In the genomic region with DNA sequence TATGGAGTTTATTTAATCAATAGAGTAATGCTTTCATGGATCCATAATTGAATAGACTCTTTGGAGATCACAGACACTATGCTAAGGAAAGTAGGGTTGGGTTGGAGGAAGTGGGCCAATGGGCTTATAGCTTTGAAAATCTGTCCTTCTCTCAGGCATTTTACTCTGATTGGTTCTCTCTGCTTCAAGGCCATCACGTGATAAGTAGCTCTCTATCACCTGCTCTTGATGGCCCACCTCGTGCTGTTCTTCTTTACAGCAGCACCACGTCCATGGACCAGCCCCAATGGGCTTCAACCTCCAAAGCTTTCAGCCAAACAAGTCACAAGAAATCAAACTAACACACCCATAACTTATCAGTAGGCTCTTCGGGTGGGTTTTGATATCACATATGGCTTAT, we compare ENCODE assay signal across 22 mouse cellular contexts. TPM values are rescaled to one million over a fixed set of nuclear protein-coding genes. Genes with fewer than 3 reads are reported as not detected.
"Had no signal": no experiment of that assay in that cellular context is flagged by ENCODE, and none has a peak within 500 bp of the region (broad histone marks: within the 10 kb centered on the region; RNA-seq: fewer than 3 reads in every experiment).

No protein-coding gene starts in this region.

- H3K9ac ChIP-seq: neural tube, embryonic 13.5 days; neural tube, embryonic 15.5 days; stomach, embryonic 15.5 days had no signal

- H3K4me2 ChIP-seq: neural tube, embryonic 13.5 days; neural tube, embryonic 15.5 days; stomach, embryonic 15.5 days had no signal

- H3K4me3 ChIP-seq: neural tube, embryonic 13.5 days; neural tube, embryonic 15.5 days; stomach, embryonic 15.5 days had no signal

- H3K27ac ChIP-seq: neural tube, embryonic 13.5 days; neural tube, embryonic 15.5 days; stomach, embryonic 15.5 days; stomach, postnatal 0 days had no signal

- H3K9me3 ChIP-seq: neural tube, embryonic 13.5 days; neural tube, embryonic 15.5 days; stomach, embryonic 15.5 days had no signal

- H3K27me3 ChIP-seq: neural tube, embryonic 13.5 days; neural tube, embryonic 15.5 days; stomach, embryonic 15.5 days had no signal

- H3K36me3 ChIP-seq: neural tube, embryonic 13.5 days; neural tube, embryonic 15.5 days; stomach, embryonic 15.5 days had no signal

- H3K4me1 ChIP-seq: neural tube, embryonic 13.5 days; neural tube, embryonic 15.5 days; stomach, embryonic 15.5 days had no signal

- DNase-seq: retina, postnatal 1 day; right cerebral cortex, adult 18-20 months; right cerebral cortex, postnatal 14 days; right cerebral cortex, postnatal 25 days; right cerebral cortex, postnatal 4 days; spleen, adult 18-20 months; thymus, adult 18-20 months; thymus, adult 2 months; thymus, postnatal 14 days; thymus, postnatal 25 days; thymus, postnatal 36 days; thymus, postnatal 4 days had no signal

RNA-seq across cellular contexts. Expression of gene Pon1, which starts 3.0 kb away (rescaled TPM):
- total RNA-seq: neutrophil, adult 5-6 weeks had no signal
- polyA plus RNA-seq: neural tube, embryonic 13.5 days; neural tube, embryonic 14.5 days; neural tube, embryonic 15.5 days; small intestine, adult 2 months; stomach, embryonic 14.5 days; testis, adult 2 months; thymus, postnatal 0 days had no signal
